Mouse (Mus musculus) thymus, postnatal 25 days (tissue): ENCODE results near the gene Rpp25l.
"Not testable (repeated sequence)": the region's sequence is repeated elsewhere in the genome, so short reads cannot be mapped to it uniquely, and the experiment has no call there.

Experiments used
- DNase-seq: peaks from one replicate; pipeline ENCODE4 v3.0.0; 2022

Rpp25l gene

GRCm38 (mm10) chr4:41696452-41696851, 16.9 kb downstream of the Rpp25l start:
- not testable (repeated sequence) for DNase-seq

GRCm38 (mm10) chr4:41695800-41696199, 17.5 kb downstream of the Rpp25l start:
- DNase-seq = not testable (repeated sequence)

GRCm38 (mm10) chr4:41693511-41693910, 19.8 kb downstream of the Rpp25l start:
- not testable (repeated sequence) for DNase-seq

GRCm38 (mm10) chr4:41690014-41690413, 23.3 kb downstream of the Rpp25l start:
- not testable (repeated sequence) for DNase-seq

- DNase-seq = not testable (repeated sequence)
Measured at GRCm38 (mm10) chr4:41688562-41688961, 24.8 kb downstream of the Rpp25l start.

GRCm38 (mm10) chr4:41685882-41686492, 27.3 kb downstream of the Rpp25l start:
- not testable (repeated sequence) for DNase-seq

GRCm38 (mm10) chr4:41684931-41685453, 28.3 kb downstream of the Rpp25l start:
- not testable (repeated sequence) for DNase-seq

GRCm38 (mm10) chr4:41684131-41684930, 29.0 kb downstream of the Rpp25l start:
- not testable (repeated sequence) for DNase-seq

- not testable (repeated sequence) for DNase-seq
Measured at GRCm38 (mm10) chr4:41683303-41683702, 30.0 kb downstream of the Rpp25l start.

GRCm38 (mm10) chr4:41682789-41683188, 30.5 kb downstream of the Rpp25l start:
- no peak for DNase-seq

- DNase-seq = no peak
Measured at GRCm38 (mm10) chr4:41681947-41682346, 31.4 kb downstream of the Rpp25l start.

GRCm38 (mm10) chr4:41681176-41681575, 32.2 kb downstream of the Rpp25l start:
- DNase-seq = no peak

- no peak for DNase-seq
Measured at GRCm38 (mm10) chr4:41679291-41679690, 34.0 kb downstream of the Rpp25l start.

GRCm38 (mm10) chr4:41678863-41679262, 34.5 kb downstream of the Rpp25l start:
- no peak for DNase-seq

- no peak for DNase-seq
Measured at GRCm38 (mm10) chr4:41677006-41677629, 36.2 kb downstream of the Rpp25l start.

GRCm38 (mm10) chr4:41676248-41677005, 36.9 kb downstream of the Rpp25l start:
- no peak for DNase-seq

- no peak for DNase-seq
Measured at GRCm38 (mm10) chr4:41673186-41673585, 40.1 kb downstream of the Rpp25l start.

- no peak for DNase-seq
Measured at GRCm38 (mm10) chr4:41672522-41672963, 40.8 kb downstream of the Rpp25l start.

GRCm38 (mm10) chr4:41671963-41672480, 41.3 kb downstream of the Rpp25l start:
- DNase-seq = no peak

GRCm38 (mm10) chr4:41671500-41671899, 41.8 kb downstream of the Rpp25l start:
- DNase-seq = no peak

GRCm38 (mm10) chr4:41670836-41671235, 42.5 kb downstream of the Rpp25l start:
- no peak for DNase-seq

- no peak for DNase-seq
Measured at GRCm38 (mm10) chr4:41666646-41667045, 46.7 kb downstream of the Rpp25l start.
